ENCODE assay signal across 8 mouse cellular contexts in genomic region chr1:177188708-177189107, GRCm38 (mm10).
DNase-seq lines count a peak whose midpoint lies in the region; ATAC-seq lines count a peak whose summit lies in the region.

No protein-coding gene starts in this region.

- DNase-seq in gastrocnemius, postnatal 14 days, result peak; percentile 11
- no peak for DNase-seq in gastrocnemius, postnatal 4 days (ENCODE audit: low spot score in 2 of 2)
- peak; percentile 44 to 45 for DNase-seq in cerebellum, adult 18-20 months
- peak; percentile 19 to 39 for DNase-seq in kidney, postnatal 25 days
- DNase-seq in testis, postnatal 14 days (ENCODE audit: low spot score), result no peak

- H3K4me2 ChIP-seq in midbrain, embryonic 15.5 days, result no peak overlapping the region

- no peaks in the 10 kb centered on the region for H3K9me3 ChIP-seq in midbrain, embryonic 15.5 days

- intact Hi-C loops in gastrocnemius, postnatal 14 days (cut with DNase I; ENCODE audit: low total_unique reads), result loop anchor here (5.0 to 10.0 kb wide), 2 partner anchors 311 to 496 kb away; no protein-coding TSS in a partner anchor

- no peak overlapping the region for H3K27ac ChIP-seq in midbrain, embryonic 15.5 days

- WGBS in midbrain, embryonic 15.5 days, result 11% methylated on average over 3 of the region's 3 CpGs

- H3K36me3 ChIP-seq in midbrain, embryonic 15.5 days (replicated peaks), result no peaks in the 10 kb centered on the region

- H3K4me1 ChIP-seq in midbrain, embryonic 15.5 days, result no peaks in the 10 kb centered on the region

- no peak overlapping the region for H3K9ac ChIP-seq in midbrain, embryonic 15.5 days

- H3K4me3 ChIP-seq in midbrain, embryonic 15.5 days, result no peak overlapping the region

- H3K27me3 ChIP-seq in midbrain, embryonic 15.5 days (replicated peaks), result no peaks in the 10 kb centered on the region

- ATAC-seq in CD4-positive, CD25-positive, alpha-beta regulatory T cell, adult 4 months, result peak; percentile 99
- ATAC-seq in granulocyte monocyte progenitor cell, adult 5-6 weeks (replicated peaks; ENCODE audit: poor library complexity, severe bottlenecking), result peak; percentile 95
- ATAC-seq in midbrain, embryonic 15.5 days (replicated peaks), result peak; percentile 79

Comparison
In these comparisons a context has a peak if more than half of its experiments do, and no peak if none do; other contexts are left out.
1. DNase-seq: peak in gastrocnemius, postnatal 14 days (single experiment), cerebellum, adult 18-20 months (2 of 2) and kidney, postnatal 25 days (2 of 2); none in gastrocnemius, postnatal 4 days (0 of 2) and testis, postnatal 14 days (single experiment).
2. Peak in every context shown above with its lines, with median percentiles within 50 percentile points of each other: ATAC-seq.